Mouse (Mus musculus) midbrain, embryonic 11.5 days (tissue): ENCODE results near the gene Alg12. TPM values are rescaled to one million over a fixed set of nuclear protein-coding genes. Genes with fewer than 3 reads are reported as not detected.
A peak's percentile ranks its signal among the peaks of the same experiment; 100 is the strongest.
"Not testable (repeated sequence)": the region's sequence is repeated elsewhere in the genome, so short reads cannot be mapped to it uniquely, and the experiment has no call there.

Experiments
- ATAC-seq: fragments of 200-750 bp; cut with Nextera tagmentation; 2 replicates; pipeline ENCODE4 v1.8.0; 2017; ENCODE audit warnings: moderate TSS enrichment, moderate library complexity; ENCODE audit not compliant: low FRiP score
- DNase-seq: peaks from one replicate; pipeline ENCODE4 v3.0.0; 2015; ENCODE audit warnings: low spot score; ENCODE audit errors: missing footprints
- H3K27ac ChIP-seq: fragments of 300-500 bp; sonication (generic); 2 replicates; pipeline ENCODE4 v1.5.1; 2014; ENCODE audit warnings: low read depth, low read length
- H3K27me3 ChIP-seq: fragments of 300-500 bp; sonication (generic); 2 replicates; pipeline ENCODE4 v1.6.1; 2014; ENCODE audit warnings: mild to moderate bottlenecking, low read length, moderate library complexity, mixed read lengths; ENCODE audit not compliant: control insufficient read depth, insufficient read depth
- H3K36me3 ChIP-seq: fragments of 300-500 bp; sonication (generic); 2 replicates; pipeline ENCODE4 v1.6.1; 2014; ENCODE audit warnings: mild to moderate bottlenecking, low read length, moderate library complexity, mixed read lengths; ENCODE audit not compliant: control insufficient read depth, insufficient read depth
- H3K4me1 ChIP-seq: fragments of 300-500 bp; sonication (generic); 2 replicates; pipeline ENCODE4 v1.6.1; 2014; ENCODE audit warnings: low read length; ENCODE audit not compliant: control insufficient read depth, insufficient read depth
- H3K4me2 ChIP-seq: fragments of 300-500 bp; sonication (generic); 2 replicates; pipeline ENCODE4 v1.6.1; 2014; ENCODE audit warnings: mild to moderate bottlenecking, moderate library complexity
- H3K4me3 ChIP-seq: fragments of 300-500 bp; sonication (generic); 2 replicates; pipeline ENCODE4 v1.5.1; 2014; ENCODE audit warnings: low read depth, low read length
- H3K9ac ChIP-seq: fragments of 300-500 bp; sonication (generic); 2 replicates; pipeline ENCODE4 v1.6.1; 2014; ENCODE audit warnings: low read length
- H3K9me3 ChIP-seq: fragments of 300-500 bp; sonication (generic); 2 replicates; pipeline ENCODE4 v1.6.1; 2016; ENCODE audit warnings: low read length; ENCODE audit not compliant: control insufficient read depth
- WGBS: fragments of 180-500 bp; shearing (Covaris S2); extraction: QIAGEN DNeasy Blood & Tissue Kit; methylation state at CpG from one replicate; pipeline ENCODE4 v1.1.7; 2014; 5-methylcytosine and 5-hydroxymethylcytosine counted together
- polyA plus RNA-seq: library from polyadenylated mRNA; unstranded; fragments of >200 nt; fragmentation: Nextera tagmentation; extraction: Ambion mirVana; gene quantifications from 2 replicates; pipeline ENCODE4 v1.2.1, GENCODE M21; 2014

Gene Alg12
- polyA plus RNA-seq, 1 experiment from 2014 or later: 10.8 TPM

GRCm38 (mm10) chr15:88794729-88795128, 24.4 kb downstream of the Alg12 start:
- not testable (repeated sequence) for H3K9me3 ChIP-seq

GRCm38 (mm10) chr15:88792140-88792850, 26.8 kb downstream of the Alg12 start:
- Histone ChIP-seq H3K27ac (no peak overlapping the region), H3K4me3 (no peak overlapping the region), H3K4me2 (no peak overlapping the region), H3K4me1 (no peaks in the 10 kb centered on the region), H3K9me3 (no peaks in the 10 kb centered on the region), H3K27me3 (no peaks in the 10 kb centered on the region), H3K36me3 (no peaks in the 10 kb centered on the region), H3K9ac (no peak overlapping the region)
- WGBS: 86% methylated on average over 4 of the region's 4 CpGs
- peak; percentile 44 for DNase-seq
- no peak for ATAC-seq

More at GRCm38 (mm10) chr15:88794729-88795128, 24.4 kb downstream of the Alg12 start:
- H3K4me3 ChIP-seq, H3K9ac ChIP-seq, H3K27ac ChIP-seq, ATAC-seq, H3K4me1 ChIP-seq, DNase-seq, H3K27me3 ChIP-seq, H3K4me2 ChIP-seq, H3K36me3 ChIP-seq: not testable (repeated sequence)
- 93% methylated on average over 4 of the region's 5 CpGs for WGBS

GRCm38 (mm10) chr15:88774630-88775029, 44.5 kb downstream of the Alg12 start:
- not testable (repeated sequence) for ATAC-seq, H3K4me3 ChIP-seq, H3K27ac ChIP-seq, H3K9me3 ChIP-seq, H3K4me2 ChIP-seq, H3K9ac ChIP-seq, H3K4me1 ChIP-seq, H3K27me3 ChIP-seq
- peaks cover 12% of the 10 kb centered on the region; the same call in 1 of the 2 replicates for H3K36me3 ChIP-seq
- DNase-seq: peak; percentile 41
- 93% methylated on average over 5 of the region's 5 CpGs for WGBS

- DNase-seq (no peak), ATAC-seq (no peak)
- no peaks in the 10 kb centered on the region for H3K27me3 ChIP-seq
- no peak overlapping the region for H3K9ac ChIP-seq
- 94% methylated on average over 1 of the region's 1 CpGs for WGBS
- H3K4me2 ChIP-seq: no peak overlapping the region
- H3K9me3 ChIP-seq: no peaks in the 10 kb centered on the region
- no peaks in the 10 kb centered on the region for H3K4me1 ChIP-seq
- H3K27ac ChIP-seq: no peak overlapping the region
- H3K36me3 ChIP-seq: peaks cover 15% of the 10 kb centered on the region; the same call in 1 of the 2 replicates
- H3K4me3 ChIP-seq: no peak overlapping the region
Observed at GRCm38 (mm10) chr15:88768537-88768936, 50.6 kb downstream of the Alg12 start.

- H3K4me1 ChIP-seq, H3K4me2 ChIP-seq, H3K27me3 ChIP-seq, H3K9ac ChIP-seq, H3K9me3 ChIP-seq, H3K4me3 ChIP-seq, H3K27ac ChIP-seq, ATAC-seq: not testable (repeated sequence)
- 99% methylated on average over 2 of the region's 2 CpGs for WGBS
- DNase-seq: peak; percentile 79
- peaks cover 11% of the 10 kb centered on the region; the same call in 1 of the 2 replicates for H3K36me3 ChIP-seq
Observed at GRCm38 (mm10) chr15:88766139-88766538, 53.0 kb downstream of the Alg12 start.

- ATAC-seq: no peak
Observed at GRCm38 (mm10) chr15:88761551-88761950, 57.6 kb downstream of the Alg12 start.

GRCm38 (mm10) chr15:88758061-88758460, 61.1 kb downstream of the Alg12 start:
- WGBS: 93% methylated on average over 3 of the region's 3 CpGs
- Histone ChIP-seq H3K4me2 (no peak overlapping the region), H3K9me3 (no peaks in the 10 kb centered on the region), H3K27ac (no peak overlapping the region), H3K27me3 (no peaks in the 10 kb centered on the region), H3K4me3 (no peak overlapping the region), H3K4me1 (no peaks in the 10 kb centered on the region), H3K36me3 (peaks cover 10% of the 10 kb centered on the region), H3K9ac (no peak overlapping the region)
- ATAC-seq (no peak), DNase-seq (peak; percentile 37)

More at GRCm38 (mm10) chr15:88761551-88761950, 57.6 kb downstream of the Alg12 start:
- peak; percentile 2 for DNase-seq
- H3K4me2 ChIP-seq: no peak overlapping the region
- no peaks in the 10 kb centered on the region for H3K27me3 ChIP-seq
- no peaks in the 10 kb centered on the region for H3K4me1 ChIP-seq
- no peak overlapping the region for H3K4me3 ChIP-seq
- no peaks in the 10 kb centered on the region for H3K9me3 ChIP-seq
- H3K36me3 ChIP-seq: peaks cover 9% of the 10 kb centered on the region
- H3K9ac ChIP-seq: no peak overlapping the region
- WGBS: 93% methylated on average over 4 of the region's 4 CpGs
- H3K27ac ChIP-seq: no peak overlapping the region

- Histone ChIP-seq H3K9me3 (no peaks in the 10 kb centered on the region), H3K27ac (no peak overlapping the region), H3K4me3 (no peak overlapping the region), H3K9ac (no peak overlapping the region), H3K4me1 (no peaks in the 10 kb centered on the region; the same call in 1 of the 2 replicates), H3K4me2 (no peak overlapping the region), H3K27me3 (no peaks in the 10 kb centered on the region), H3K36me3 (peaks cover 8% of the 10 kb centered on the region)
- 96% methylated on average over 18 of the region's 18 CpGs for WGBS
- ATAC-seq: no peak
- peak; percentile 47 for DNase-seq
Observed at GRCm38 (mm10) chr15:88755761-88756160, 63.4 kb downstream of the Alg12 start.
